Mouse (Mus musculus): Measurements from ENCODE around the gene Tulp4.
"Not testable (repeated sequence)": the region's sequence is repeated elsewhere in the genome, so short reads cannot be mapped to it uniquely, and the experiment has no call there.

Gene Tulp4

GRCm38 (mm10) chr17:6195390-6195789, 89.2 kb downstream of the Tulp4 start:
- no peak for DNase-seq

- no peak for DNase-seq
Observed at GRCm38 (mm10) chr17:6197491-6197890, 91.3 kb downstream of the Tulp4 start.

- peak; percentile 22 for DNase-seq
Observed at GRCm38 (mm10) chr17:6198670-6199069, 92.4 kb downstream of the Tulp4 start.

GRCm38 (mm10) chr17:6199166-6199565, 92.9 kb downstream of the Tulp4 start:
- DNase-seq = no peak

GRCm38 (mm10) chr17:6201522-6202250, 95.4 kb downstream of the Tulp4 start:
- DNase-seq = peak; percentile 84

- DNase-seq = peak; percentile 38
Observed at GRCm38 (mm10) chr17:6202389-6203110, 96.3 kb downstream of the Tulp4 start.

- DNase-seq = no peak
Observed at GRCm38 (mm10) chr17:6203126-6203525, 96.9 kb downstream of the Tulp4 start.

GRCm38 (mm10) chr17:6203795-6204194, 97.6 kb downstream of the Tulp4 start:
- DNase-seq = no peak

GRCm38 (mm10) chr17:6211721-6212120, 105.5 kb downstream of the Tulp4 start:
- DNase-seq = no peak

GRCm38 (mm10) chr17:6215640-6216039, 109.4 kb downstream of the Tulp4 start:
- DNase-seq = no peak

GRCm38 (mm10) chr17:6216514-6216913, 110.3 kb downstream of the Tulp4 start:
- DNase-seq = no peak

- not testable (repeated sequence) for DNase-seq
Observed at GRCm38 (mm10) chr17:6232633-6233032, 126.4 kb downstream of the Tulp4 start.

GRCm38 (mm10) chr17:6251298-6251697, 145.1 kb downstream of the Tulp4 start:
- not testable (repeated sequence) for DNase-seq

- not testable (repeated sequence) for DNase-seq
Observed at GRCm38 (mm10) chr17:6256400-6257069, 150.3 kb downstream of the Tulp4 start, which contains the start of gene Tmem181a. TSS of gene Tmem181a (plus strand) at chr17:6256860.

- DNase-seq = peak; percentile 83
Observed at GRCm38 (mm10) chr17:6257070-6257456, 150.8 kb downstream of the Tulp4 start.

GRCm38 (mm10) chr17:6269876-6270831, 163.9 kb downstream of the Tulp4 start:
- peak; percentile 48 for DNase-seq

GRCm38 (mm10) chr17:6270840-6271239, 164.6 kb downstream of the Tulp4 start:
- not testable (repeated sequence) for DNase-seq

GRCm38 (mm10) chr17:6271970-6272369, 165.7 kb downstream of the Tulp4 start:
- not testable (repeated sequence) for DNase-seq

- not testable (repeated sequence) for DNase-seq
Observed at GRCm38 (mm10) chr17:6274693-6275092, 168.5 kb downstream of the Tulp4 start.

- DNase-seq = not testable (repeated sequence)
Observed at GRCm38 (mm10) chr17:6279205-6279604, 173.0 kb downstream of the Tulp4 start.

GRCm38 (mm10) chr17:6279772-6280171, 173.5 kb downstream of the Tulp4 start:
- not testable (repeated sequence) for DNase-seq

GRCm38 (mm10) chr17:6280513-6280912, 174.3 kb downstream of the Tulp4 start:
- DNase-seq = not testable (repeated sequence)
